Mouse (Mus musculus) spleen, embryonic (tissue): ENCODE measurements around the gene Tbc1d24.

Experiments
- CTCF ChIA-PET: fragments of 350-600 bp; sonication (Branson Sonifier 250); formaldehyde crosslinking; loops from one replicate; lab custom pipeline; 2022; lab: Charles Lee

Gene Tbc1d24

GRCm38 (mm10) chr17:24190934-24191333, 14.4 kb downstream of the Tbc1d24 start:
- CTCF ChIA-PET, result no interaction called here

GRCm38 (mm10) chr17:24174259-24174658, 31.1 kb downstream of the Tbc1d24 start:
- CTCF ChIA-PET, result interaction anchor here (0.7 kb wide), 1 partner anchor 62 kb away, joined by 3 read pairs; no protein-coding TSS in a partner anchor

- CTCF ChIA-PET, result interaction anchor here (0.6 to 0.7 kb wide), 2 partner anchors 63 to 66 kb away, joined by 3 to 4 read pairs; no protein-coding TSS in a partner anchor
Observed at GRCm38 (mm10) chr17:24173423-24173822, 31.9 kb downstream of the Tbc1d24 start.

GRCm38 (mm10) chr17:24171738-24172137, 33.6 kb downstream of the Tbc1d24 start:
- CTCF ChIA-PET, result interaction anchor here (1.1 kb wide), 1 partner anchor 42 kb away, joined by 3 read pairs; no protein-coding TSS in a partner anchor

GRCm38 (mm10) chr17:24170729-24171128, 34.6 kb downstream of the Tbc1d24 start:
- CTCF ChIA-PET, result no interaction called here

- CTCF ChIA-PET, result no interaction called here
Observed at GRCm38 (mm10) chr17:24170125-24170524, 35.2 kb downstream of the Tbc1d24 start.

- CTCF ChIA-PET, result interaction anchor here (0.7 kb wide), 1 partner anchor 316 kb away, joined by 3 read pairs; no protein-coding TSS in a partner anchor
Observed at GRCm38 (mm10) chr17:24169317-24170065, 35.9 kb downstream of the Tbc1d24 start, which contains the start of gene Atp6v0c. Atp6v0c (minus strand) TSS chr17:24169702.

- CTCF ChIA-PET, result interaction anchor here (0.7 kb wide), 1 partner anchor 317 kb away, joined by 3 read pairs; no protein-coding TSS in a partner anchor
Observed at GRCm38 (mm10) chr17:24168590-24169277, 36.6 kb downstream of the Tbc1d24 start.

GRCm38 (mm10) chr17:24167891-24168505, 37.4 kb downstream of the Tbc1d24 start:
- CTCF ChIA-PET, result no interaction called here

- CTCF ChIA-PET, result no interaction called here
Observed at GRCm38 (mm10) chr17:24167120-24167519, 38.2 kb downstream of the Tbc1d24 start.

GRCm38 (mm10) chr17:24164566-24165259, 40.6 kb downstream of the Tbc1d24 start:
- CTCF ChIA-PET, result no interaction called here

- CTCF ChIA-PET, result no interaction called here
Observed at GRCm38 (mm10) chr17:24163176-24163962, 42.0 kb downstream of the Tbc1d24 start, which contains the start of gene Amdhd2. Amdhd2 (minus strand) TSS chr17:24163766.

GRCm38 (mm10) chr17:24162584-24163175, 42.7 kb downstream of the Tbc1d24 start:
- CTCF ChIA-PET, result no interaction called here

GRCm38 (mm10) chr17:24161466-24161865, 43.9 kb downstream of the Tbc1d24 start:
- CTCF ChIA-PET, result no interaction called here

GRCm38 (mm10) chr17:24157526-24157925, 47.8 kb downstream of the Tbc1d24 start:
- CTCF ChIA-PET, result no interaction called here

- CTCF ChIA-PET, result no interaction called here
Observed at GRCm38 (mm10) chr17:24157121-24157520, 48.2 kb downstream of the Tbc1d24 start.

GRCm38 (mm10) chr17:24156394-24156793, 49.0 kb downstream of the Tbc1d24 start:
- CTCF ChIA-PET, result no interaction called here

GRCm38 (mm10) chr17:24155742-24156141, 49.6 kb downstream of the Tbc1d24 start:
- CTCF ChIA-PET, result no interaction called here

- CTCF ChIA-PET, result no interaction called here
Observed at GRCm38 (mm10) chr17:24154463-24154862, 50.9 kb downstream of the Tbc1d24 start.
